Mouse (Mus musculus): ENCODE measurements around the gene Ss18l1.

- no peak for TF ChIP-seq CTCF (conservative IDR thresholded peaks at IDR 0.05; ENCODE audit: insufficient read depth, insufficient read length, low read depth, low read length)
- TF ChIP-seq POLR2A (IDR thresholded peaks at IDR 0.05; ENCODE audit: low read depth, low read length), result no peak
Measured at GRCm38 (mm10) chr2:180086637-180087027, 44.3 kb downstream of the Ss18l1 start.

All from kidney, adult 2 months (tissue).